Mouse (Mus musculus) midbrain, embryonic 14.5 days (tissue): Measurements from ENCODE around the gene Mypop. TPM values are rescaled to one million over a fixed set of nuclear protein-coding genes. Genes with fewer than 3 reads are reported as not detected.

Source experiments
- polyA plus RNA-seq: library from polyadenylated mRNA; unstranded; fragments of >200 nt; fragmentation: Nextera tagmentation; extraction: Ambion mirVana; gene quantifications from 2 replicates; pipeline ENCODE4 v1.2.1, GENCODE M21; 2014

The Mypop gene
- polyA plus RNA-seq, 1 experiment from 2014 or later, result 4.2 TPM

Other genes starting within 250 kb of the Mypop start
- gene Psg19, start 192.7 kb upstream of the Mypop start, polyA plus RNA-seq, result not detected in 2 replicates
- not detected in 2 replicates for gene Psg17, start 169.6 kb upstream of the Mypop start, polyA plus RNA-seq
- gene Mill2, start 151.3 kb upstream of the Mypop start, polyA plus RNA-seq, result 0.18 and 0.43 TPM in 2 replicates
- gene Pglyrp1, start 119.9 kb upstream of the Mypop start, polyA plus RNA-seq, result 18.9 and 20.7 TPM in 2 replicates
- 16.1 and 18.5 TPM in 2 replicates for gene Ccdc61, start 80.8 kb upstream of the Mypop start, polyA plus RNA-seq
- 18.6 and 20.7 TPM in 2 replicates for gene Nova2, start 65.4 kb upstream of the Mypop start, polyA plus RNA-seq
- gene Nanos2, start 3.8 kb upstream of the Mypop start, polyA plus RNA-seq, result 0.58 and 0.86 TPM in 2 replicates
- 30.8 and 34.2 TPM in 2 replicates for gene Irf2bp1, start 12.8 kb downstream of the Mypop start, polyA plus RNA-seq
- not detected in 2 replicates for gene Foxa3, start 32.3 kb downstream of the Mypop start, polyA plus RNA-seq
- gene Sympk, start 33.1 kb downstream of the Mypop start, polyA plus RNA-seq, result 18.1 and 28.1 TPM in 2 replicates
- 0.12 and 0.21 TPM in 2 replicates for gene Rsph6a, start 63.4 kb downstream of the Mypop start, polyA plus RNA-seq
- 33.2 and 39.2 TPM in 2 replicates for gene Dmwd, start 85.0 kb downstream of the Mypop start, polyA plus RNA-seq
- 9.8 and 13.2 TPM in 2 replicates for gene Dmpk, start 92.6 kb downstream of the Mypop start, polyA plus RNA-seq
- gene Six5, start 103.3 kb downstream of the Mypop start, polyA plus RNA-seq, result 1.5 and 2.5 TPM in 2 replicates
- 5.2 and 5.8 TPM in 2 replicates for gene Gm4969, start 127.1 kb downstream of the Mypop start, polyA plus RNA-seq
- 11.3 and 13.8 TPM in 2 replicates for gene Fbxo46, start 128.6 kb downstream of the Mypop start, polyA plus RNA-seq
- 18.5 and 20.0 TPM in 2 replicates for gene Qpctl, start 158.0 kb downstream of the Mypop start, polyA plus RNA-seq
- 112 and 130 TPM in 2 replicates for gene Snrpd2, start 158.5 kb downstream of the Mypop start, polyA plus RNA-seq
- gene Gipr, start 174.9 kb downstream of the Mypop start, polyA plus RNA-seq, result 2.6 and 3.1 TPM in 2 replicates
- 2.6 and 9.3 TPM in 2 replicates for gene Eml2, start 185.2 kb downstream of the Mypop start, polyA plus RNA-seq
- gene Gpr4, start 221.3 kb downstream of the Mypop start, polyA plus RNA-seq, result 1.8 and 2.5 TPM in 2 replicates
- 33.2 and 35.0 TPM in 2 replicates for gene Opa3, start 237.1 kb downstream of the Mypop start, polyA plus RNA-seq